In the genomic region with DNA sequence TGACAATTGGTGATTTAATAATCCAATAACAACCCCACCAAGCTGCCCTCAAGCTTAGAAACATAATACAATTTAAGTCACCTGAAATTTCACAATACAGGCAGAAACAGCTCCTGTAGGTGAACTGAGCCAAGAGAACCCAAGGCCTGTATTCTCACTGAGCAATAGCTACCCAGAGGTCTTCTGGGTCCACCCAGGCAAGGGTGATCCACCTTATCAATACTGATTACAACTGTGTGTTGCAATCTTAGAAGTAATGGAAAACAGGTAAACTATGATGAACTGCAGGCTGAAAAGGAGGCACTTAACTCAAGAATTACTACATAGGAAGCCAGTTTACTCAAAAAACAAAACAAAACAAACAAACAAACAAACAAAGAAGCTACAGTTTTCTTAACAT, we compare ENCODE assay signal across 22 mouse cellular contexts. TPM values are rescaled to one million over a fixed set of nuclear protein-coding genes. Genes with fewer than 3 reads are reported as not detected.
DNase-seq lines count a peak whose midpoint lies in the region; ATAC-seq and TF ChIP-seq lines count a peak whose summit lies in the region.
"Had no signal": no experiment of that assay in that cellular context is flagged by ENCODE, and none has a peak within 500 bp of the region (broad histone marks: within the 10 kb centered on the region; RNA-seq: fewer than 3 reads in every experiment).

No protein-coding gene starts in this region.

- H3K27ac ChIP-seq in liver, postnatal 0 days (ENCODE audit: low read depth) = peak overlapping the region; percentile 11; the same call in 1 of the 2 replicates
- H3K27ac ChIP-seq in intestine, embryonic 15.5 days = no peak overlapping the region
- H3K27ac ChIP-seq in intestine, postnatal 0 days (ENCODE audit: low read depth, low read length) = no peak overlapping the region
- H3K27ac ChIP-seq: embryonic facial prominence, embryonic 10.5 days; embryonic facial prominence, embryonic 12.5 days had no signal

- TF ChIP-seq EP300 in liver, postnatal 0 days (IDR thresholded peaks at IDR 0.05; ENCODE audit: low read depth) = peak; percentile 28; the same call in 1 of the 2 replicates

- no peaks in the 10 kb centered on the region for H3K27me3 ChIP-seq in liver, postnatal 0 days (ENCODE audit: insufficient read depth, low read length)
- no peaks in the 10 kb centered on the region for H3K27me3 ChIP-seq in intestine, embryonic 15.5 days (replicated peaks)
- H3K27me3 ChIP-seq in intestine, postnatal 0 days (replicated peaks; ENCODE audit: control insufficient read depth, insufficient read depth, low read length) = no peaks in the 10 kb centered on the region
- H3K27me3 ChIP-seq: CH12.LX; embryonic facial prominence, embryonic 12.5 days; Patski had no signal

- no peak overlapping the region for H3K9ac ChIP-seq in liver, postnatal 0 days (replicated peaks)
- no peak overlapping the region for H3K9ac ChIP-seq in intestine, embryonic 15.5 days
- no peak overlapping the region for H3K9ac ChIP-seq in intestine, postnatal 0 days (ENCODE audit: low read depth, low read length)
- H3K9ac ChIP-seq: embryonic facial prominence, embryonic 12.5 days had no signal

- no peak overlapping the region for H3K4me2 ChIP-seq in liver, postnatal 0 days (ENCODE audit: low read depth, low read length)
- H3K4me2 ChIP-seq in intestine, embryonic 15.5 days (replicated peaks) = no peak overlapping the region
- no peak overlapping the region for H3K4me2 ChIP-seq in intestine, postnatal 0 days (replicated peaks; ENCODE audit: low read depth)
- H3K4me2 ChIP-seq: embryonic facial prominence, embryonic 12.5 days had no signal

- peaks cover 11% of the 10 kb centered on the region for H3K4me1 ChIP-seq in liver, postnatal 0 days (ENCODE audit: insufficient read depth)
- peaks cover 15% of the 10 kb centered on the region for H3K4me1 ChIP-seq in intestine, embryonic 15.5 days (replicated peaks)
- 0 out of 2 replicates have a peak, but pooled peaks cover 8% of the 10 kb centered on the region for H3K4me1 ChIP-seq in intestine, postnatal 0 days (replicated peaks; ENCODE audit: control insufficient read depth, insufficient read depth, low read length)

- TF ChIP-seq CTCF in liver, postnatal 0 days (IDR thresholded peaks at IDR 0.05; ENCODE audit: low read depth) = no peak
- TF ChIP-seq CTCF in intestine, postnatal 0 days (IDR thresholded peaks at IDR 0.05; ENCODE audit: low read depth) = no peak

- no peaks in the 10 kb centered on the region for H3K9me3 ChIP-seq in liver, postnatal 0 days (ENCODE audit: low read length)
- no peaks in the 10 kb centered on the region for H3K9me3 ChIP-seq in intestine, embryonic 15.5 days
- no peaks in the 10 kb centered on the region for H3K9me3 ChIP-seq in intestine, postnatal 0 days (ENCODE audit: control insufficient read depth)
- H3K9me3 ChIP-seq: embryonic facial prominence, embryonic 10.5 days; embryonic facial prominence, embryonic 12.5 days; G1E had no signal

- H3K36me3 ChIP-seq in liver, postnatal 0 days (replicated peaks; ENCODE audit: insufficient read depth, low read length) = no peaks in the 10 kb centered on the region
- no peaks in the 10 kb centered on the region for H3K36me3 ChIP-seq in intestine, embryonic 15.5 days
- no peaks in the 10 kb centered on the region for H3K36me3 ChIP-seq in intestine, postnatal 0 days (ENCODE audit: control insufficient read depth, insufficient read depth)
- H3K36me3 ChIP-seq: embryonic facial prominence, embryonic 10.5 days; embryonic facial prominence, embryonic 12.5 days; G1E had no signal

- H3K4me3 ChIP-seq in liver, postnatal 0 days (ENCODE audit: low read depth, low read length) = no peak overlapping the region
- no peak overlapping the region for H3K4me3 ChIP-seq in intestine, embryonic 15.5 days (replicated peaks)
- no peak overlapping the region for H3K4me3 ChIP-seq in intestine, postnatal 0 days (ENCODE audit: low read depth, low read length)
- H3K4me3 ChIP-seq: embryonic facial prominence, embryonic 10.5 days; embryonic facial prominence, embryonic 12.5 days had no signal

- peak; percentile 87 for ATAC-seq in liver, postnatal 0 days
- 0 out of 2 replicates have a peak, but pooled peaks have one; percentile 54 for ATAC-seq in intestine, embryonic 15.5 days
- peak; percentile 90 for ATAC-seq in intestine, postnatal 0 days
- ATAC-seq: activated CD4-positive, CD25-positive, alpha-beta regulatory T cell, adult 4 months; CD4-positive, CD25-positive, alpha-beta regulatory T cell, adult 4 months; forebrain, embryonic 14.5 days; forebrain, embryonic 16.5 days; Patski had no signal

- peak; percentile 1 for DNase-seq in cerebellum, adult 11 months
- DNase-seq in cerebellum, postnatal 36 days = no peak
- no peak for DNase-seq in liver, postnatal 0 days
- no peak for DNase-seq in liver
- no peak for DNase-seq in urinary bladder, postnatal 36 days (ENCODE audit: low spot score in 2 of 2)
- DNase-seq: adrenal gland, adult 8-10 months; adrenal gland, postnatal 14 days; adrenal gland, postnatal 36 days; B cell, adult 2 months; cerebellum, adult 8-10 months; cerebellum, adult 9-11 months had no signal

RNA-seq across cellular contexts. Expression of gene Cnksr3, which starts 13.8 kb away (rescaled TPM):
- 3.8 and 3.9 TPM in 2 replicates for polyA plus RNA-seq in liver, postnatal 0 days (2015; fragmentation: Nextera tagmentation; extraction: Ambion mirVana)
- 12.6 and 13.6 TPM in 2 replicates for polyA plus RNA-seq in intestine, embryonic 15.5 days (2015; fragmentation: Nextera tagmentation; extraction: Ambion mirVana)
- polyA plus RNA-seq in intestine, postnatal 0 days (2015; fragmentation: Nextera tagmentation; extraction: Ambion mirVana) = 6.6 and 6.8 TPM in 2 replicates
- polyA plus RNA-seq: G1E had no signal
